Comparison of ENCODE assay signal across 18 mouse cellular contexts in the genomic region with DNA sequence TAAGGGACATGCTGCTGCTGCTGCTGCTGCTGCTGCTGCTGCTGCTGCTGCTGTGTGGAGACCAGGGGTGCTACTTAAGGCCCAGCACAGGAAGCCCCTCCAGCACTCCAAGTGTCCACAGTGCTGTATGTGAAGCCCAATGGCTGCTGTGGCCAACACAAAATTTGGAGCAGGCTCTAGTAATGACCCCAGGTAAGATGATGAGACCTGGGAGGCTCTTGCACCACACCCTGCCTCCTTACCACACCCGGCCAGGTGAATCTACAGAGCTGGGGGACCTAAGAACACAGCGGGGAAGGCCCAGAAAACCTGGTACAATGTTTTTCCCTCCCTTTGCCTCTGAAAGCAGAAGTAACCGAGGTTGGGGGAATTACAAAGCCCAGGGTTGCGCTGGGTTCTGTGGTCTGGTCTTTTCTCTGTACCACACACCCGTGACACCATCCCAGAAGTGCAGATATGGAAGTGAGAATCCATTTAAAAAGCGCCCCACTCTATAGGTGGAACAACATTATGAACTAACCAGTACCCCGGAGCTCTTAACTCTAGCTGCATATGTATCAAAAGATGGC. TPM values are rescaled to one million over a fixed set of nuclear protein-coding genes. Genes with fewer than 3 reads are reported as not detected.
DNase-seq lines count a peak whose midpoint lies in the region; ATAC-seq and TF ChIP-seq lines count a peak whose summit lies in the region.
"Had no signal": no experiment of that assay in that cellular context is flagged by ENCODE, and none has a peak within 500 bp of the region (broad histone marks: within the 10 kb centered on the region; RNA-seq: fewer than 3 reads in every experiment).

No protein-coding gene starts in this region.

- H3K9ac ChIP-seq in heart, adult 2 months (ENCODE audit: low read depth, low read length), result 0 out of 2 replicates have a peak overlapping the region, but pooled peaks have one; percentile 15
- 0 out of 2 replicates have a peak overlapping the region, but pooled peaks have one; percentile 0 for H3K9ac ChIP-seq in stomach, embryonic 16.5 days (ENCODE audit: low read length)
- H3K9ac ChIP-seq in stomach, postnatal 0 days (ENCODE audit: low read length), result no peak overlapping the region
- no peak overlapping the region for H3K9ac ChIP-seq in hindbrain, embryonic 13.5 days
- H3K9ac ChIP-seq in kidney, embryonic 15.5 days, result no peak overlapping the region
- H3K9ac ChIP-seq: embryonic facial prominence, embryonic 15.5 days; liver, embryonic 13.5 days; neural tube, embryonic 15.5 days had no signal

- 94% methylated on average over 7 of the region's 7 CpGs for WGBS in heart, adult 2 months
- 88% methylated on average over 7 of the region's 7 CpGs for WGBS in stomach, embryonic 16.5 days
- 92% methylated on average over 7 of the region's 7 CpGs for WGBS in stomach, postnatal 0 days
- 2% methylated on average over 7 of the region's 7 CpGs for WGBS in macrophage (ENCODE audit: missing documents)
- WGBS in hindbrain, embryonic 13.5 days, result 87% methylated on average over 7 of the region's 7 CpGs
- 86% methylated on average over 7 of the region's 7 CpGs for WGBS in kidney, embryonic 15.5 days

- no peak for DNase-seq in heart, adult 2 months
- no peak for DNase-seq in heart, postnatal 36 days
- DNase-seq in stomach, postnatal 0 days (ENCODE audit: low spot score), result no peak
- no peak for DNase-seq in MN1 (ENCODE audit: low spot score)
- DNase-seq: embryo, embryonic 11 days; gastrocnemius, adult 2 months; layer of hippocampus, postnatal 36 days; liver, embryonic 13.5 days; thymus, postnatal 36 days had no signal

- no peak overlapping the region for H3K27ac ChIP-seq in heart, adult 2 months
- H3K27ac ChIP-seq in stomach, embryonic 16.5 days (ENCODE audit: low read length), result no peak overlapping the region
- H3K27ac ChIP-seq in stomach, postnatal 0 days (replicated peaks), result no peak overlapping the region
- peak overlapping the region; percentile 66 for H3K27ac ChIP-seq in macrophage
- no peak overlapping the region for H3K27ac ChIP-seq in hindbrain, embryonic 13.5 days
- no peak overlapping the region for H3K27ac ChIP-seq in kidney, embryonic 15.5 days
- H3K27ac ChIP-seq: embryonic facial prominence, embryonic 15.5 days; forebrain, embryonic 10.5 days; gastrocnemius, adult 2 months; liver, embryonic 13.5 days; neural tube, embryonic 15.5 days had no signal

- 0 out of 2 replicates have a peak, but pooled peaks cover 2% of the 10 kb centered on the region for H3K4me1 ChIP-seq in heart, adult 2 months (ENCODE audit: control insufficient read depth, insufficient read depth, low read length)
- H3K4me1 ChIP-seq in stomach, embryonic 16.5 days (ENCODE audit: control insufficient read depth, insufficient read depth, low read length), result peaks cover 14% of the 10 kb centered on the region
- no peaks in the 10 kb centered on the region for H3K4me1 ChIP-seq in stomach, postnatal 0 days (replicated peaks; ENCODE audit: control insufficient read depth, insufficient read depth)
- H3K4me1 ChIP-seq in hindbrain, embryonic 13.5 days (replicated peaks), result peaks cover 9% of the 10 kb centered on the region
- peaks cover 18% of the 10 kb centered on the region for H3K4me1 ChIP-seq in kidney, embryonic 15.5 days

- no peak for TF ChIP-seq POLR2A in heart, adult 2 months (IDR thresholded peaks at IDR 0.05; ENCODE audit: insufficient read depth, low read depth, low read length)

- no peak overlapping the region for H3K4me2 ChIP-seq in stomach, embryonic 16.5 days (ENCODE audit: low read depth, low read length)
- H3K4me2 ChIP-seq in stomach, postnatal 0 days (replicated peaks; ENCODE audit: low read depth), result no peak overlapping the region
- H3K4me2 ChIP-seq in hindbrain, embryonic 13.5 days, result no peak overlapping the region
- H3K4me2 ChIP-seq in kidney, embryonic 15.5 days, result no peak overlapping the region
- H3K4me2 ChIP-seq: embryonic facial prominence, embryonic 15.5 days; liver, embryonic 13.5 days; neural tube, embryonic 15.5 days had no signal

- no peak for TF ChIP-seq EP300 in heart, adult 2 months (IDR thresholded peaks at IDR 0.05; ENCODE audit: insufficient read depth, low read depth, low read length)
- no peak for TF ChIP-seq EP300 in stomach, postnatal 0 days (optimal IDR thresholded peaks at IDR 0.05)

- TF ChIP-seq CTCF in heart, adult 2 months (IDR thresholded peaks at IDR 0.05), result no peak
- no peak for TF ChIP-seq CTCF in stomach, postnatal 0 days (IDR thresholded peaks at IDR 0.05; ENCODE audit: low read depth)

- no peaks in the 10 kb centered on the region for H3K36me3 ChIP-seq in heart, adult 2 months (ENCODE audit: control insufficient read depth, insufficient read depth, low read length)
- no peaks in the 10 kb centered on the region for H3K36me3 ChIP-seq in stomach, embryonic 16.5 days (ENCODE audit: control insufficient read depth, insufficient read depth, low read length)
- H3K36me3 ChIP-seq in stomach, postnatal 0 days (ENCODE audit: control insufficient read depth, insufficient read depth, low read length), result no peaks in the 10 kb centered on the region
- H3K36me3 ChIP-seq in macrophage (ENCODE audit: inconsistent target), result no peaks in the 10 kb centered on the region
- no peaks in the 10 kb centered on the region for H3K36me3 ChIP-seq in hindbrain, embryonic 13.5 days
- no peaks in the 10 kb centered on the region for H3K36me3 ChIP-seq in kidney, embryonic 15.5 days
- H3K36me3 ChIP-seq: embryonic facial prominence, embryonic 15.5 days; forebrain, embryonic 10.5 days; liver, embryonic 13.5 days; neural tube, embryonic 15.5 days had no signal

- no peaks in the 10 kb centered on the region for H3K27me3 ChIP-seq in heart, adult 2 months (ENCODE audit: control insufficient read depth, insufficient read depth, low read length)
- H3K27me3 ChIP-seq in stomach, embryonic 16.5 days (ENCODE audit: control insufficient read depth, insufficient read depth, low read length), result no peaks in the 10 kb centered on the region
- H3K27me3 ChIP-seq in stomach, postnatal 0 days (ENCODE audit: control insufficient read depth, insufficient read depth, low read length), result no peaks in the 10 kb centered on the region
- peaks cover 24% of the 10 kb centered on the region for H3K27me3 ChIP-seq in hindbrain, embryonic 13.5 days
- peaks cover 17% of the 10 kb centered on the region for H3K27me3 ChIP-seq in kidney, embryonic 15.5 days

- ATAC-seq in stomach, embryonic 16.5 days (ENCODE audit: insufficient read depth, low FRiP score), result no peak
- no peak for ATAC-seq in stomach, postnatal 0 days (ENCODE audit: low FRiP score, low TSS enrichment)
- no peak for ATAC-seq in hindbrain, embryonic 13.5 days (ENCODE audit: low FRiP score)
- ATAC-seq in kidney, embryonic 15.5 days (replicated peaks; ENCODE audit: low FRiP score), result no peak
- ATAC-seq: hindbrain, embryonic 16.5 days had no signal

- intact Hi-C loops in heart, adult 2 months (cut with DNase I), result no loop called here
- intact Hi-C loops in heart, postnatal 36 days (cut with DNase I), result no loop called here

- H3K9me3 ChIP-seq in stomach, embryonic 16.5 days (replicated peaks; ENCODE audit: control insufficient read depth, low read length), result no peaks in the 10 kb centered on the region
- H3K9me3 ChIP-seq in stomach, postnatal 0 days (ENCODE audit: control insufficient read depth, low read length), result no peaks in the 10 kb centered on the region
- no peaks in the 10 kb centered on the region for H3K9me3 ChIP-seq in hindbrain, embryonic 13.5 days
- no peaks in the 10 kb centered on the region for H3K9me3 ChIP-seq in kidney, embryonic 15.5 days (replicated peaks)
- H3K9me3 ChIP-seq: embryonic facial prominence, embryonic 15.5 days; forebrain, embryonic 10.5 days; liver, embryonic 13.5 days; neural tube, embryonic 15.5 days had no signal

- H3K4me3 ChIP-seq in heart, adult 2 months, result no peak overlapping the region
- no peak overlapping the region for H3K4me3 ChIP-seq in stomach, embryonic 16.5 days (replicated peaks; ENCODE audit: low read length)
- no peak overlapping the region for H3K4me3 ChIP-seq in stomach, postnatal 0 days (ENCODE audit: low read depth, low read length)
- no peak overlapping the region for H3K4me3 ChIP-seq in macrophage (ENCODE audit: inconsistent target)
- no peak overlapping the region for H3K4me3 ChIP-seq in hindbrain, embryonic 13.5 days
- H3K4me3 ChIP-seq in kidney, embryonic 15.5 days (replicated peaks), result no peak overlapping the region
- H3K4me3 ChIP-seq: embryonic facial prominence, embryonic 15.5 days; forebrain, embryonic 10.5 days; gastrocnemius, adult 2 months; liver, embryonic 13.5 days; neural tube, embryonic 15.5 days had no signal

- H3K79me2 ChIP-seq in heart, adult 2 months (replicated peaks; ENCODE audit: control insufficient read depth, insufficient read depth, low read length), result no peaks in the 10 kb centered on the region
- H3K79me2 ChIP-seq in macrophage (ENCODE audit: inconsistent target), result no peaks in the 10 kb centered on the region

RNA-seq across cellular contexts. Expression of gene Gpr132, which starts 0.8 kb away (rescaled TPM):
- under 1 TPM; 0.29 to 0.36 TPM for total RNA-seq in heart, adult 2 months (2021)
- polyA plus RNA-seq in heart, adult 2 months (2012; rRNA removed), result 1.00 and 2.0 TPM in 2 replicates
- under 1 TPM; 0.19 TPM for total RNA-seq in heart, postnatal 36 days (2021)
- polyA plus RNA-seq in stomach, embryonic 16.5 days (2015; fragmentation: Nextera tagmentation; extraction: Ambion mirVana), result 0.15 and 0.22 TPM in 2 replicates
- polyA plus RNA-seq in stomach, postnatal 0 days (2015; fragmentation: Nextera tagmentation; extraction: Ambion mirVana), result 0.10 and 0.11 TPM in 2 replicates
- 10 to 100 TPM in 17 of 26 experiments, 1 to 10 TPM in 9; 3.0 to 63.3 (median 17.6) TPM for total RNA-seq in macrophage (2018; cell fraction: chromatin; rRNA removed)
- 10 to 100 TPM in 8 of 26 experiments, 1 to 10 TPM in 18; 2.8 to 35.1 (median 6.6) TPM for total RNA-seq in macrophage (2018; cell fraction: cytosol; rRNA removed)
- 100 to 1,000 TPM in 3 of 26 experiments, 10 to 100 TPM in 20, 1 to 10 TPM in 3; 7.3 to 110 (median 37.5) TPM for total RNA-seq in macrophage (2018; cell fraction: nucleus; rRNA removed)
- 1.7 to 5.8 TPM (median 2.0 TPM) in 3 replicates for polyA plus RNA-seq in macrophage (2018)
- not detected in 2 replicates for polyA plus RNA-seq in hindbrain, embryonic 13.5 days (2015; fragmentation: Nextera tagmentation; extraction: Ambion mirVana)
- 0.12 and 0.14 TPM in 2 replicates for polyA plus RNA-seq in kidney, embryonic 15.5 days (2015; fragmentation: Nextera tagmentation; extraction: Ambion mirVana)
- total RNA-seq: layer of hippocampus, postnatal 36 days; left cerebral cortex, postnatal 25 days had no signal

RNA-seq across cellular contexts. Expression of gene Cdca4, which starts 38.0 kb away (rescaled TPM):
- total RNA-seq in heart, adult 2 months (2021), result 1 to 10 TPM; 5.3 to 6.6 TPM
- polyA plus RNA-seq in heart, adult 2 months (2012; rRNA removed), result 7.6 and 10.0 TPM in 2 replicates
- total RNA-seq in heart, postnatal 36 days (2021), result 1 to 10 TPM; 6.1 to 6.6 TPM
- 87.7 and 87.9 TPM in 2 replicates for polyA plus RNA-seq in stomach, embryonic 16.5 days (2015; fragmentation: Nextera tagmentation; extraction: Ambion mirVana)
- 37.5 and 41.6 TPM in 2 replicates for polyA plus RNA-seq in stomach, postnatal 0 days (2015; fragmentation: Nextera tagmentation; extraction: Ambion mirVana)
- 10 to 100 TPM in 23 of 26 experiments, 1 to 10 TPM in 3; 5.3 to 54.6 (median 24.2) TPM for total RNA-seq in macrophage (2018; cell fraction: chromatin; rRNA removed)
- total RNA-seq in macrophage (2018; cell fraction: cytosol; rRNA removed), result 10 to 100 TPM in 22 of 26 experiments, 1 to 10 TPM in 4; 7.2 to 27.0 (median 12.5) TPM
- 10 to 100 TPM in 21 of 26 experiments, 1 to 10 TPM in 5; 7.7 to 62.7 (median 23.5) TPM for total RNA-seq in macrophage (2018; cell fraction: nucleus; rRNA removed)
- 10.7 to 17.8 TPM (median 14.2 TPM) in 3 replicates for polyA plus RNA-seq in macrophage (2018)
- 55.3 and 60.5 TPM in 2 replicates for polyA plus RNA-seq in hindbrain, embryonic 13.5 days (2015; fragmentation: Nextera tagmentation; extraction: Ambion mirVana)
- 113 and 122 TPM in 2 replicates for polyA plus RNA-seq in kidney, embryonic 15.5 days (2015; fragmentation: Nextera tagmentation; extraction: Ambion mirVana)

RNA-seq across cellular contexts. Expression of gene Clba1, which starts 58.5 kb away (rescaled TPM):
- 1 to 10 TPM; 1.7 to 3.1 TPM for total RNA-seq in heart, adult 2 months (2021)
- 2.0 and 2.8 TPM in 2 replicates for polyA plus RNA-seq in heart, adult 2 months (2012; rRNA removed)
- 1 to 10 TPM; 1.6 to 2.9 TPM for total RNA-seq in heart, postnatal 36 days (2021)
- 5.8 and 6.9 TPM in 2 replicates for polyA plus RNA-seq in stomach, embryonic 16.5 days (2015; fragmentation: Nextera tagmentation; extraction: Ambion mirVana)
- 6.8 and 7.0 TPM in 2 replicates for polyA plus RNA-seq in stomach, postnatal 0 days (2015; fragmentation: Nextera tagmentation; extraction: Ambion mirVana)
- 1 to 10 TPM in 20 of 26 experiments, under 1 TPM in 6; 0.48 to 6.2 (median 2.3) TPM for total RNA-seq in macrophage (2018; cell fraction: chromatin; rRNA removed)
- 1 to 10 TPM; 2.4 to 6.4 (median 3.8) TPM for total RNA-seq in macrophage (2018; cell fraction: cytosol; rRNA removed)
- 1 to 10 TPM; 1.8 to 5.3 (median 2.9) TPM for total RNA-seq in macrophage (2018; cell fraction: nucleus; rRNA removed)
- 1.9 to 4.4 TPM (median 4.2 TPM) in 3 replicates for polyA plus RNA-seq in macrophage (2018)
- 20.0 and 21.9 TPM in 2 replicates for polyA plus RNA-seq in hindbrain, embryonic 13.5 days (2015; fragmentation: Nextera tagmentation; extraction: Ambion mirVana)
- 11.2 and 11.9 TPM in 2 replicates for polyA plus RNA-seq in kidney, embryonic 15.5 days (2015; fragmentation: Nextera tagmentation; extraction: Ambion mirVana)

Comparison
In these comparisons a context has a peak if more than half of its experiments do, and no peak if none do; other contexts are left out.
1. H3K9ac ChIP-seq: peak in heart, adult 2 months (single experiment) and stomach, embryonic 16.5 days (single experiment); none in stomach, postnatal 0 days (single experiment), hindbrain, embryonic 13.5 days (single experiment) and kidney, embryonic 15.5 days (single experiment).